ENCODE assay signal across 23 mouse cellular contexts in the genomic region with DNA sequence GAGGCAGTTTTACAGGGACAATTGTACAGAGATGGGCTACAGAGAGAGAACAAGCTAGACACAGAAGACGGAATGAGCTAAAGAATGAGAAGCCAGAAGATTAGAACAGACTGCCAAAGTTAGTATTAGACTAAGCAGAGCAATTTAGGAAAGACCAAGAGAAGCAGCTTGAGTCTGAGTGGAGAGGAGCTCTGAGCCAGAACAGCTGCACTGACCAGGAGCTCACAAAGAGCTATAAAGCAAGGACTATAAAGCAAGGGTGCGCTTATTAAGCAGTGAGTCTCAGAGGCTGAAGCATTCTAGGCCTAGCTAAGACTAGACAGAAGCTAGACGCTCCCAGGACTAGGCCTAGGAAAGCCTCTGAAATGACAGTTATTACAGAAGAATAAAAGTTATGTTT.
"Had no signal": no experiment of that assay in that cellular context is flagged by ENCODE, and none has a peak within 500 bp of the region (broad histone marks: within the 10 kb centered on the region; RNA-seq: fewer than 3 reads in every experiment).

No protein-coding gene starts in this region.

- H3K4me2 ChIP-seq: liver, embryonic 15.5 days; lung, embryonic 15.5 days; midbrain, embryonic 11.5 days; neural tube, embryonic 13.5 days; neural tube, embryonic 15.5 days; stomach, embryonic 15.5 days had no signal

- ATAC-seq: liver, postnatal 0 days; lung, postnatal 0 days; midbrain, embryonic 16.5 days had no signal

- H3K27me3 ChIP-seq: liver, embryonic 15.5 days; lung, embryonic 15.5 days; megakaryocyte, embryonic 14.5 days; neural tube, embryonic 13.5 days; neural tube, embryonic 15.5 days; stomach, embryonic 15.5 days had no signal

- H3K9me3 ChIP-seq: liver, embryonic 15.5 days; lung, embryonic 15.5 days; neural tube, embryonic 13.5 days; neural tube, embryonic 15.5 days; stomach, embryonic 15.5 days had no signal

- H3K27ac ChIP-seq: liver, embryonic 15.5 days; lung, embryonic 15.5 days; macrophage; neural tube, embryonic 15.5 days; stomach, embryonic 15.5 days had no signal

- H3K4me3 ChIP-seq: liver, embryonic 15.5 days; lung, embryonic 15.5 days; megakaryocyte, embryonic 14.5 days; neural tube, embryonic 13.5 days; neural tube, embryonic 15.5 days; stomach, embryonic 15.5 days had no signal

- H3K36me3 ChIP-seq: liver, embryonic 15.5 days; lung, embryonic 15.5 days; neural tube, embryonic 13.5 days; neural tube, embryonic 15.5 days; stomach, embryonic 15.5 days had no signal

- DNase-seq: liver, postnatal 0 days; lung, adult 2 months; lung, postnatal 14 days; lung, postnatal 36 days; midbrain, embryonic 14.5 days; retina, postnatal 1 day; right cerebral cortex, adult 18-20 months; right cerebral cortex, postnatal 25 days; right cerebral cortex, postnatal 4 days; spleen, adult 18-20 months; thymus, adult 18-20 months; thymus, postnatal 14 days; thymus, postnatal 36 days had no signal

- H3K9ac ChIP-seq: liver, embryonic 15.5 days; liver, postnatal 0 days; lung, embryonic 15.5 days; neural tube, embryonic 13.5 days; neural tube, embryonic 15.5 days; stomach, embryonic 15.5 days had no signal
